Comparison of ENCODE assay signal across 7 mouse cellular contexts in genomic region chr4:138395971-138396645, GRCm38 (mm10). TPM values are rescaled to one million over a fixed set of nuclear protein-coding genes. Genes with fewer than 3 reads are reported as not detected.
DNase-seq lines count a peak whose midpoint lies in the region; ATAC-seq and TF ChIP-seq lines count a peak whose summit lies in the region.

TSS of gene Fam43b (minus strand) at chr4:138396528.

- peaks cover 19% of the 10 kb centered on the region for H3K4me1 ChIP-seq in E14TG2a.4 (replicated peaks; ENCODE audit: low read depth, low read length)
- H3K4me1 ChIP-seq in embryonic facial prominence, embryonic 14.5 days (ENCODE audit: control insufficient read depth, insufficient read depth, low read length) = peaks cover 3% of the 10 kb centered on the region; the same call in 1 of the 2 replicates
- peaks cover 23% of the 10 kb centered on the region for H3K4me1 ChIP-seq in hindbrain, embryonic 10.5 days (replicated peaks)
- no peaks in the 10 kb centered on the region for H3K4me1 ChIP-seq in midbrain, embryonic 14.5 days (ENCODE audit: control insufficient read depth, insufficient read depth, low read length)

- H3K9me3 ChIP-seq in E14TG2a.4 (ENCODE audit: low read length) = no peaks in the 10 kb centered on the region
- no peaks in the 10 kb centered on the region for H3K9me3 ChIP-seq in embryonic facial prominence, embryonic 14.5 days (ENCODE audit: control insufficient read depth, low read length)
- no peaks in the 10 kb centered on the region for H3K9me3 ChIP-seq in hindbrain, embryonic 10.5 days
- H3K9me3 ChIP-seq in midbrain, embryonic 14.5 days (ENCODE audit: control insufficient read depth, low read length) = no peaks in the 10 kb centered on the region

- WGBS in embryonic facial prominence, embryonic 14.5 days = under 1% methylated on average over 44 of the region's 46 CpGs
- WGBS in hindbrain, embryonic 10.5 days = under 1% methylated on average over 46 of the region's 46 CpGs
- WGBS in midbrain, embryonic 14.5 days = 1% methylated on average over 46 of the region's 46 CpGs

- H3K27ac ChIP-seq in embryonic facial prominence, embryonic 14.5 days (replicated peaks; ENCODE audit: low read depth, low read length) = no peak within 1 kb of the TSS
- no peak within 1 kb of the TSS for H3K27ac ChIP-seq in hindbrain, embryonic 10.5 days
- no peak within 1 kb of the TSS for H3K27ac ChIP-seq in midbrain, embryonic 14.5 days (replicated peaks; ENCODE audit: low read depth, low read length)

- peak within 1 kb of the TSS; percentile 64 for H3K4me2 ChIP-seq in embryonic facial prominence, embryonic 14.5 days (ENCODE audit: low read depth, low read length)
- H3K4me2 ChIP-seq in midbrain, embryonic 14.5 days (ENCODE audit: low read length) = peak within 1 kb of the TSS; percentile 70

- peak; percentile 87 for DNase-seq in R1 (ENCODE audit: low read depth, low spot score)
- DNase-seq in embryonic facial prominence, embryonic 14.5 days (ENCODE audit: low spot score) = peak; percentile 55
- peak; percentile 49 for DNase-seq in hindbrain, embryonic 10.5 days (ENCODE audit: low spot score)
- peak; percentile 81 to 91 for DNase-seq in left cerebral cortex, adult 18-20 months (ENCODE audit: low spot score in 2 of 2)
- peak; percentile 74 for DNase-seq in midbrain, embryonic 14.5 days
- no peak for DNase-seq in thymus, adult 18-20 months

- no peak for ATAC-seq in embryonic facial prominence, embryonic 14.5 days (ENCODE audit: low read depth)
- no peak for ATAC-seq in midbrain, embryonic 14.5 days (ENCODE audit: low FRiP score, low TSS enrichment)

- peak within 1 kb of the TSS; percentile 79 for H3K4me3 ChIP-seq in E14TG2a.4 (replicated peaks; ENCODE audit: low read length)
- peak within 1 kb of the TSS; percentile 40 for H3K4me3 ChIP-seq in embryonic facial prominence, embryonic 14.5 days (ENCODE audit: low read depth, low read length)
- peak within 1 kb of the TSS; percentile 52 for H3K4me3 ChIP-seq in hindbrain, embryonic 10.5 days
- H3K4me3 ChIP-seq in midbrain, embryonic 14.5 days (replicated peaks; ENCODE audit: low read depth, low read length) = peak within 1 kb of the TSS; percentile 41

- peak within 1 kb of the TSS; percentile 42; the same call in 1 of the 2 replicates for H3K9ac ChIP-seq in embryonic facial prominence, embryonic 14.5 days (ENCODE audit: low read depth, low read length)
- H3K9ac ChIP-seq in midbrain, embryonic 14.5 days (replicated peaks; ENCODE audit: low read length) = peak within 1 kb of the TSS; percentile 50

- TF ChIP-seq CTCF in E14TG2a.4 (conservative IDR thresholded peaks at IDR 0.05; ENCODE audit: low read length) = no peak

- H3K36me3 ChIP-seq in E14TG2a.4 (ENCODE audit: insufficient read depth, low read length) = no peaks in the 10 kb centered on the region
- H3K36me3 ChIP-seq in embryonic facial prominence, embryonic 14.5 days (ENCODE audit: control insufficient read depth, insufficient read depth, low read length) = no peaks in the 10 kb centered on the region
- H3K36me3 ChIP-seq in hindbrain, embryonic 10.5 days = no peaks in the 10 kb centered on the region
- H3K36me3 ChIP-seq in midbrain, embryonic 14.5 days (ENCODE audit: control insufficient read depth, insufficient read depth, low read length) = no peaks in the 10 kb centered on the region

- peaks cover 86% of the 10 kb centered on the region for H3K27me3 ChIP-seq in E14TG2a.4 (ENCODE audit: insufficient read depth, low read length)
- H3K27me3 ChIP-seq in embryonic facial prominence, embryonic 14.5 days (replicated peaks; ENCODE audit: control insufficient read depth, insufficient read depth, low read length) = peaks cover 77% of the 10 kb centered on the region
- H3K27me3 ChIP-seq in hindbrain, embryonic 10.5 days (ENCODE audit: insufficient read depth, poor library complexity, severe bottlenecking) = peaks cover 97% of the 10 kb centered on the region
- peaks cover 55% of the 10 kb centered on the region for H3K27me3 ChIP-seq in midbrain, embryonic 14.5 days (ENCODE audit: control insufficient read depth, insufficient read depth, low read length)

RNA-seq across cellular contexts. Expression of gene Fam43b, which starts in this region (rescaled TPM):
- polyA plus RNA-seq in embryonic facial prominence, embryonic 14.5 days (2014; fragmentation: Nextera tagmentation; extraction: Ambion mirVana) = 0.24 and 0.29 TPM in 2 replicates
- polyA plus RNA-seq in hindbrain, embryonic 10.5 days (2016; fragmentation: Nextera tagmentation; extraction: Ambion mirVana) = not detected in 2 replicates
- total RNA-seq in left cerebral cortex, adult 18-20 months (2021) = 10 to 100 TPM; 48.0 TPM
- polyA plus RNA-seq in midbrain, embryonic 14.5 days (2014; fragmentation: Nextera tagmentation; extraction: Ambion mirVana) = 5.4 and 6.7 TPM in 2 replicates

Comparison
In these comparisons a context has a peak if more than half of its experiments do, and no peak if none do; other contexts are left out.
1. Peak in DNase-seq, H3K4me3 ChIP-seq, H3K9ac ChIP-seq and H3K4me2 ChIP-seq in embryonic facial prominence, embryonic 14.5 days; RNA of the gene not detected or under 1 TPM.
2. Peak in DNase-seq and H3K4me3 ChIP-seq in hindbrain, embryonic 10.5 days; RNA of the gene not detected or under 1 TPM.
3. DNase-seq: peak in R1 (single experiment), left cerebral cortex, adult 18-20 months (2 of 2) and midbrain, embryonic 14.5 days (single experiment); none in thymus, adult 18-20 months (0 of 2).
4. Peak in every context shown above with its lines, with median percentiles within 50 percentile points of each other: H3K4me3 ChIP-seq.